33 mouse cellular contexts compared by ENCODE assay signal in the genomic region with DNA sequence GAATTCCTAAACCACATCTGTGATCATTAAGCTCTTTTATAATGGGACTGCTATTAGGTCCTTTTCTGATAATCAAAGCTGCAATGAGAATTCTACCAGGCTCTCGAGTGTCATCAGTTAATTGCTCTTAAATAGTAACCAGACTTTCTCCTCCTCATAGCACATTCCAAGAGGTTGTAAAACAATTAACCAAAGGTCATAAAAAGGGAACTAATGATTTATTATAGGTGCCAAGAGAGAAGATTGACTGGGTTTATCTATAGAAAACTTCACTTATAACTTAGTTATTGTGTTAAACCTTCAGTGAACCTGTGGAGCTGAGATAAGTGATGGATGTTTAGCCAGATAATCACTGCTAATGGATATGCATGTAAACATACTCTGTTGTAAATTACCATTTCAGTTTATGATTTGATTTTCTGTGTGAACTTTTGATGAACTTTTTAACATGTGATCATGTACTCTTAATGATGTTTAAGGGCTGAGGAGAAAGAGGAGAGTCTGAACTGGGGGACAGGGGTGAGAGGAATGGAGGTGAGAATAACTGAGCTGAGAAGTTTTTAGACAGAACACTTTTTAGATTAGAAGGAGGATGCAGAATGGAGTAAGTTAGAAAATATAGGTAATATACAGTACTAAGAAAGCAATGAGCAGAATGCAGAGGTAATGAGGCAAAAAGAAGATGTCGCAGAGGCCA.
"Had no signal": no experiment of that assay in that cellular context is flagged by ENCODE, and none has a peak within 500 bp of the region (broad histone marks: within the 10 kb centered on the region; RNA-seq: fewer than 3 reads in every experiment).

No protein-coding gene starts in this region.

- H3K9me3 ChIP-seq: limb, embryonic 10.5 days; limb, embryonic 12.5 days; limb, embryonic 13.5 days; limb, embryonic 15.5 days; liver, embryonic 12.5 days; liver, embryonic 13.5 days; liver, embryonic 15.5 days; lung, embryonic 15.5 days; megakaryocyte, embryonic 14.5 days; midbrain, embryonic 10.5 days; midbrain, embryonic 12.5 days; midbrain, embryonic 13.5 days; midbrain, embryonic 15.5 days; neural tube, embryonic 12.5 days; neural tube, embryonic 13.5 days had no signal

- DNase-seq: left cerebral cortex, postnatal 4 days; liver; liver, embryonic 13.5 days; liver, postnatal 0 days; lung, adult 18-20 months; lung, adult 2 months; lung, embryonic 14.5 days; lung, postnatal 10 days; lung, postnatal 14 days; lung, postnatal 36 days; lung, postnatal 4 days; midbrain, embryonic 14.5 days had no signal

- H3K27ac ChIP-seq: limb, embryonic 10.5 days; limb, embryonic 12.5 days; limb, embryonic 13.5 days; limb, embryonic 15.5 days; liver, embryonic 12.5 days; liver, embryonic 13.5 days; liver, embryonic 14.5 days; liver, embryonic 15.5 days; lung, embryonic 15.5 days; macrophage; midbrain, embryonic 10.5 days; midbrain, embryonic 12.5 days; midbrain, embryonic 13.5 days; midbrain, embryonic 15.5 days; neural tube, embryonic 12.5 days; neural tube, embryonic 13.5 days had no signal

- H3K9ac ChIP-seq: limb, embryonic 12.5 days; limb, embryonic 13.5 days; limb, embryonic 15.5 days; liver, embryonic 12.5 days; liver, embryonic 13.5 days; liver, embryonic 14.5 days; liver, embryonic 15.5 days; liver, postnatal 0 days; lung, embryonic 14.5 days; lung, embryonic 15.5 days; midbrain, embryonic 12.5 days; midbrain, embryonic 13.5 days; midbrain, embryonic 15.5 days; neural tube, embryonic 12.5 days; neural tube, embryonic 13.5 days had no signal

- H3K4me3 ChIP-seq: limb, embryonic 10.5 days; limb, embryonic 12.5 days; limb, embryonic 13.5 days; limb, embryonic 15.5 days; liver, embryonic 12.5 days; liver, embryonic 13.5 days; liver, embryonic 15.5 days; lung, embryonic 15.5 days; megakaryocyte, embryonic 14.5 days; midbrain, embryonic 10.5 days; midbrain, embryonic 12.5 days; midbrain, embryonic 13.5 days; midbrain, embryonic 15.5 days; myocyte; neural tube, embryonic 12.5 days; neural tube, embryonic 13.5 days had no signal

- H3K4me2 ChIP-seq: limb, embryonic 12.5 days; limb, embryonic 13.5 days; limb, embryonic 15.5 days; liver, embryonic 11.5 days; liver, embryonic 12.5 days; liver, embryonic 13.5 days; liver, embryonic 15.5 days; lung, embryonic 14.5 days; lung, embryonic 15.5 days; midbrain, embryonic 11.5 days; midbrain, embryonic 12.5 days; midbrain, embryonic 13.5 days; midbrain, embryonic 15.5 days; neural tube, embryonic 12.5 days; neural tube, embryonic 13.5 days had no signal

- ATAC-seq: liver, embryonic 12.5 days; liver, postnatal 0 days; lung, postnatal 0 days; midbrain, embryonic 13.5 days; midbrain, embryonic 15.5 days; midbrain, embryonic 16.5 days had no signal

- H3K36me3 ChIP-seq: limb, embryonic 10.5 days; limb, embryonic 12.5 days; limb, embryonic 13.5 days; limb, embryonic 15.5 days; liver, embryonic 12.5 days; liver, embryonic 13.5 days; liver, embryonic 15.5 days; lung, embryonic 15.5 days; midbrain, embryonic 10.5 days; midbrain, embryonic 12.5 days; midbrain, embryonic 13.5 days; midbrain, embryonic 15.5 days; neural tube, embryonic 12.5 days; neural tube, embryonic 13.5 days had no signal

- H3K27me3 ChIP-seq: limb, embryonic 12.5 days; limb, embryonic 13.5 days; limb, embryonic 15.5 days; liver, embryonic 12.5 days; liver, embryonic 13.5 days; liver, embryonic 15.5 days; lung, embryonic 15.5 days; megakaryocyte, embryonic 14.5 days; midbrain, embryonic 12.5 days; midbrain, embryonic 13.5 days; midbrain, embryonic 15.5 days; neural tube, embryonic 12.5 days; neural tube, embryonic 13.5 days had no signal

- H3K4me1 ChIP-seq: limb, embryonic 10.5 days; limb, embryonic 12.5 days; limb, embryonic 13.5 days; limb, embryonic 15.5 days; liver, embryonic 12.5 days; liver, embryonic 13.5 days; liver, embryonic 15.5 days; lung, embryonic 15.5 days; megakaryocyte, embryonic 14.5 days; midbrain, embryonic 10.5 days; midbrain, embryonic 12.5 days; midbrain, embryonic 13.5 days; midbrain, embryonic 15.5 days; neural tube, embryonic 12.5 days; neural tube, embryonic 13.5 days had no signal
